Mouse (Mus musculus) hindbrain, embryonic 12.5 days (tissue): ENCODE results near the gene Man1c1. TPM values are rescaled to one million over a fixed set of nuclear protein-coding genes. Genes with fewer than 3 reads are reported as not detected.

ENCODE experiments used
- ATAC-seq: fragments of 200-750 bp; cut with Nextera tagmentation; 2 replicates; pipeline ENCODE4 v1.8.0; 2017; ENCODE audit warnings: moderate TSS enrichment; ENCODE audit not compliant: low FRiP score
- H3K27ac ChIP-seq: fragments of 300-500 bp; sonication (generic); 2 replicates; pipeline ENCODE4 v1.5.1; 2016; ENCODE audit warnings: mild to moderate bottlenecking
- H3K27me3 ChIP-seq: fragments of 300-500 bp; sonication (generic); 2 replicates; pipeline ENCODE4 v1.6.1; 2016; ENCODE audit warnings: mild to moderate bottlenecking
- H3K36me3 ChIP-seq: fragments of 300-500 bp; sonication (generic); 2 replicates; pipeline ENCODE4 v1.6.1; 2016; ENCODE audit warnings: mild to moderate bottlenecking
- H3K4me1 ChIP-seq: fragments of 300-500 bp; sonication (generic); 2 replicates; pipeline ENCODE4 v1.6.1; 2016
- H3K4me2 ChIP-seq: fragments of 300-500 bp; sonication (generic); replicated peaks from 2 replicates; pipeline ENCODE4 v1.6.1; 2016; ENCODE audit warnings: mild to moderate bottlenecking
- H3K4me3 ChIP-seq: fragments of 300-500 bp; sonication (generic); 2 replicates; pipeline ENCODE4 v1.5.1; 2016; ENCODE audit warnings: mild to moderate bottlenecking
- H3K9ac ChIP-seq: fragments of 300-500 bp; sonication (generic); 2 replicates; pipeline ENCODE4 v1.6.1; 2016; ENCODE audit warnings: mild to moderate bottlenecking, moderate library complexity
- H3K9me3 ChIP-seq: fragments of 300-500 bp; sonication (generic); replicated peaks from 2 replicates; pipeline ENCODE4 v1.6.1; 2016; ENCODE audit warnings: mild to moderate bottlenecking
- WGBS: fragments of 180-500 bp; shearing (Covaris S2); methylation state at CpG from one replicate; pipeline ENCODE4 v1.1.7; 2016; 5-methylcytosine and 5-hydroxymethylcytosine counted together
- polyA plus RNA-seq: library from polyadenylated mRNA; unstranded; fragments of >200 nt; fragmentation: Nextera tagmentation; extraction: Ambion mirVana; gene quantifications from 2 replicates; pipeline ENCODE4 v1.2.1, GENCODE M21; 2016

Man1c1 gene
- polyA plus RNA-seq, 1 experiment from 2014 or later: 6.4 TPM

GRCm38 (mm10) chr4:134644410-134644809, 59.7 kb downstream of the Man1c1 start:
- Histone ChIP-seq H3K36me3 (no peaks in the 10 kb centered on the region), H3K27ac (no peak overlapping the region), H3K9ac (no peak overlapping the region), H3K4me3 (no peak overlapping the region), H3K27me3 (no peaks in the 10 kb centered on the region), H3K4me1 (peaks cover 7% of the 10 kb centered on the region; the same call in 1 of the 2 replicates), H3K4me2 (no peak overlapping the region), H3K9me3 (no peaks in the 10 kb centered on the region)
- ATAC-seq: no peak
- WGBS: 83% methylated on average over 6 of the region's 6 CpGs

GRCm38 (mm10) chr4:134641711-134642516, 62.2 kb downstream of the Man1c1 start:
- 84% methylated on average over 30 of the region's 30 CpGs for WGBS
- Histone ChIP-seq H3K27ac (no peak overlapping the region), H3K36me3 (no peaks in the 10 kb centered on the region), H3K9ac (no peak overlapping the region), H3K4me3 (no peak overlapping the region), H3K27me3 (no peaks in the 10 kb centered on the region), H3K9me3 (no peaks in the 10 kb centered on the region), H3K4me1 (peaks cover 6% of the 10 kb centered on the region; the same call in 1 of the 2 replicates), H3K4me2 (no peak overlapping the region)
- no peak for ATAC-seq

- Histone ChIP-seq H3K9me3 (no peaks in the 10 kb centered on the region), H3K4me1 (peaks cover 18% of the 10 kb centered on the region; the same call in 1 of the 2 replicates), H3K4me3 (no peak overlapping the region), H3K9ac (no peak overlapping the region), H3K27ac (no peak overlapping the region), H3K27me3 (no peaks in the 10 kb centered on the region; the same call in 1 of the 2 replicates), H3K4me2 (no peak overlapping the region), H3K36me3 (no peaks in the 10 kb centered on the region)
- ATAC-seq: no peak
- WGBS: 81% methylated on average over 7 of the region's 7 CpGs
Measured at GRCm38 (mm10) chr4:134639325-134639724, 64.8 kb downstream of the Man1c1 start.

GRCm38 (mm10) chr4:134638111-134638550, 66.0 kb downstream of the Man1c1 start:
- no peak overlapping the region for H3K4me3 ChIP-seq
- no peaks in the 10 kb centered on the region for H3K36me3 ChIP-seq
- peaks cover 2% of the 10 kb centered on the region for H3K27me3 ChIP-seq
- H3K9me3 ChIP-seq: no peaks in the 10 kb centered on the region
- H3K9ac ChIP-seq: no peak overlapping the region
- no peak overlapping the region for H3K27ac ChIP-seq
- ATAC-seq: no peak
- H3K4me2 ChIP-seq: no peak overlapping the region
- peaks cover 24% of the 10 kb centered on the region for H3K4me1 ChIP-seq
- 72% methylated on average over 5 of the region's 5 CpGs for WGBS

- Histone ChIP-seq H3K9me3 (no peaks in the 10 kb centered on the region), H3K4me2 (no peak overlapping the region), H3K4me3 (no peak overlapping the region), H3K4me1 (peaks cover 35% of the 10 kb centered on the region), H3K36me3 (no peaks in the 10 kb centered on the region), H3K27me3 (peaks cover 5% of the 10 kb centered on the region), H3K9ac (no peak overlapping the region), H3K27ac (no peak overlapping the region)
- no peak for ATAC-seq
- 55% methylated on average over 8 of the region's 8 CpGs for WGBS
Measured at GRCm38 (mm10) chr4:134636406-134636805, 67.7 kb downstream of the Man1c1 start.

GRCm38 (mm10) chr4:134634001-134634400, 70.1 kb downstream of the Man1c1 start:
- Histone ChIP-seq H3K27me3 (peaks cover 5% of the 10 kb centered on the region), H3K4me3 (no peak overlapping the region), H3K9me3 (no peaks in the 10 kb centered on the region), H3K36me3 (no peaks in the 10 kb centered on the region), H3K27ac (peak overlapping the region; percentile 35; the same call in 1 of the 2 replicates), H3K4me1 (peaks cover 39% of the 10 kb centered on the region), H3K9ac (no peak overlapping the region), H3K4me2 (no peak overlapping the region)
- no peak for ATAC-seq
- 63% methylated on average over 13 of the region's 13 CpGs for WGBS

- ATAC-seq: peak; percentile 54; the same call in 1 of the 2 replicates
- peaks cover 46% of the 10 kb centered on the region for H3K4me1 ChIP-seq
Measured at GRCm38 (mm10) chr4:134632131-134632711, 71.9 kb downstream of the Man1c1 start.

GRCm38 (mm10) chr4:134631471-134632130, 72.5 kb downstream of the Man1c1 start:
- no peaks in the 10 kb centered on the region for H3K9me3 ChIP-seq
- H3K4me1 ChIP-seq: peaks cover 42% of the 10 kb centered on the region
- ATAC-seq: 0 out of 2 replicates have a peak, but pooled peaks have one; percentile 41
- 0 out of 2 replicates have a peak overlapping the region, but pooled peaks have one; percentile 6 for H3K4me2 ChIP-seq
- H3K4me3 ChIP-seq: no peak overlapping the region
- H3K9ac ChIP-seq: no peak overlapping the region
- peak overlapping the region; percentile 75 for H3K27ac ChIP-seq
- peaks cover 5% of the 10 kb centered on the region for H3K27me3 ChIP-seq
- no peaks in the 10 kb centered on the region for H3K36me3 ChIP-seq
- WGBS: 30% methylated on average over 14 of the region's 14 CpGs

More at GRCm38 (mm10) chr4:134632131-134632711, 71.9 kb downstream of the Man1c1 start:
- WGBS: 22% methylated on average over 13 of the region's 13 CpGs
- H3K27ac ChIP-seq: peak overlapping the region; percentile 75
- no peaks in the 10 kb centered on the region for H3K36me3 ChIP-seq
- H3K4me2 ChIP-seq: 0 out of 2 replicates have a peak overlapping the region, but pooled peaks have one; percentile 6
- no peak overlapping the region for H3K4me3 ChIP-seq
- H3K9ac ChIP-seq: 0 out of 2 replicates have a peak overlapping the region, but pooled peaks have one; percentile 32
- H3K27me3 ChIP-seq: peaks cover 5% of the 10 kb centered on the region
- H3K9me3 ChIP-seq: no peaks in the 10 kb centered on the region

GRCm38 (mm10) chr4:134628575-134629384, 75.3 kb downstream of the Man1c1 start:
- WGBS: 78% methylated on average over 10 of the region's 10 CpGs
- H3K4me2 ChIP-seq: no peak overlapping the region
- no peaks in the 10 kb centered on the region for H3K9me3 ChIP-seq
- peak overlapping the region; percentile 44; the same call in 1 of the 2 replicates for H3K27ac ChIP-seq
- H3K36me3 ChIP-seq: no peaks in the 10 kb centered on the region
- H3K9ac ChIP-seq: no peak overlapping the region
- H3K4me3 ChIP-seq: no peak overlapping the region
- no peak for ATAC-seq
- peaks cover 34% of the 10 kb centered on the region for H3K4me1 ChIP-seq
- peaks cover 5% of the 10 kb centered on the region; the same call in 1 of the 2 replicates for H3K27me3 ChIP-seq

GRCm38 (mm10) chr4:134628058-134628457, 76.0 kb downstream of the Man1c1 start:
- WGBS: 82% methylated on average over 7 of the region's 7 CpGs
- no peak overlapping the region for H3K9ac ChIP-seq
- ATAC-seq: no peak
- H3K9me3 ChIP-seq: no peaks in the 10 kb centered on the region
- peaks cover 32% of the 10 kb centered on the region for H3K4me1 ChIP-seq
- peaks cover 2% of the 10 kb centered on the region; the same call in 1 of the 2 replicates for H3K27me3 ChIP-seq
- H3K36me3 ChIP-seq: no peaks in the 10 kb centered on the region
- peak overlapping the region; percentile 7; the same call in 1 of the 2 replicates for H3K27ac ChIP-seq
- H3K4me2 ChIP-seq: no peak overlapping the region
- no peak overlapping the region for H3K4me3 ChIP-seq

GRCm38 (mm10) chr4:134626883-134627282, 77.2 kb downstream of the Man1c1 start:
- WGBS: 83% methylated on average over 2 of the region's 2 CpGs
- H3K9me3 ChIP-seq: no peaks in the 10 kb centered on the region
- H3K4me1 ChIP-seq: peaks cover 22% of the 10 kb centered on the region
- H3K4me3 ChIP-seq: no peak overlapping the region
- no peak overlapping the region for H3K9ac ChIP-seq
- no peaks in the 10 kb centered on the region for H3K36me3 ChIP-seq
- no peaks in the 10 kb centered on the region for H3K27me3 ChIP-seq
- no peak overlapping the region for H3K4me2 ChIP-seq
- no peak overlapping the region for H3K27ac ChIP-seq
- ATAC-seq: no peak
